Mouse (Mus musculus) ES-Bruce4 (cell line): ENCODE data around the gene Dgkd. TPM values are rescaled to one million over a fixed set of nuclear protein-coding genes. Genes with fewer than 3 reads are reported as not detected.

Source experiments
- H3K27ac ChIP-seq: 2 replicates; pipeline ENCODE4 v1.5.1; 2012; ENCODE audit warnings: low read length, inconsistent platforms; ENCODE audit not compliant: insufficient read depth
- H3K27me3 ChIP-seq: 2 replicates; pipeline ENCODE4 v1.6.1; 2012; ENCODE audit warnings: mild to moderate bottlenecking, low read length, inconsistent platforms; ENCODE audit not compliant: control insufficient read depth, poor library complexity, insufficient read depth, severe bottlenecking
- H3K36me3 ChIP-seq: 2 replicates; pipeline ENCODE4 v1.6.1; 2012; ENCODE audit warnings: inconsistent platforms, mild to moderate bottlenecking, low read length, moderate library complexity; ENCODE audit not compliant: control insufficient read depth, poor library complexity, insufficient read depth, severe bottlenecking
- H3K4me1 ChIP-seq: one replicate; pipeline ENCODE4 v1.8.1; 2011; ENCODE audit warnings: low read length; ENCODE audit not compliant: control insufficient read depth, insufficient read depth
- H3K4me3 ChIP-seq: 2 replicates; pipeline ENCODE4 v1.5.1; 2011; ENCODE audit warnings: low read depth, mild to moderate bottlenecking, low read length
- H3K9ac ChIP-seq: 2 replicates; pipeline ENCODE4 v1.6.1; 2012; ENCODE audit warnings: low read depth, mild to moderate bottlenecking, inconsistent platforms; ENCODE audit not compliant: poor library complexity, severe bottlenecking
- H3K9me3 ChIP-seq: replicated peaks from 2 replicates; pipeline ENCODE4 v1.6.1; 2012; ENCODE audit warnings: mild to moderate bottlenecking, low read length, inconsistent platforms; ENCODE audit not compliant: control insufficient read depth, poor library complexity, insufficient read depth, severe bottlenecking
- CTCF ChIP-seq: IDR thresholded peaks from one replicate; pipeline ENCODE4 v1.8.1; 2011; ENCODE audit warnings: low read depth, low read length
- EP300 ChIP-seq: IDR thresholded peaks from 2 replicates; pipeline ENCODE4 v1.6.1; 2011; ENCODE audit warnings: low read depth, low read length; ENCODE audit not compliant: insufficient read depth
- POLR2A ChIP-seq: IDR thresholded peaks from one replicate; pipeline ENCODE4 v1.8.1; 2011; ENCODE audit warnings: low read length; ENCODE audit not compliant: insufficient read depth
- polyA plus RNA-seq: library from polyadenylated mRNA; stranded (reverse); fragments of >200 nt; gene quantifications from 2 replicates; pipeline ENCODE4 v1.2.4, GENCODE M21; 2011; ENCODE audit warnings: low read depth; ENCODE audit not compliant: missing spikeins, insufficient read depth, insufficient read length

Dgkd gene
- polyA plus RNA-seq, 1 experiment, result 62.4 TPM

GRCm38 (mm10) chr1:87970381-87970780 lies 117.3 kb downstream of the Dgkd start:
- no peaks in the 10 kb centered on the region for H3K36me3 ChIP-seq
- no peak for TF ChIP-seq CTCF
- no peak for TF ChIP-seq POLR2A
- TF ChIP-seq EP300, result no peak

DNA sequence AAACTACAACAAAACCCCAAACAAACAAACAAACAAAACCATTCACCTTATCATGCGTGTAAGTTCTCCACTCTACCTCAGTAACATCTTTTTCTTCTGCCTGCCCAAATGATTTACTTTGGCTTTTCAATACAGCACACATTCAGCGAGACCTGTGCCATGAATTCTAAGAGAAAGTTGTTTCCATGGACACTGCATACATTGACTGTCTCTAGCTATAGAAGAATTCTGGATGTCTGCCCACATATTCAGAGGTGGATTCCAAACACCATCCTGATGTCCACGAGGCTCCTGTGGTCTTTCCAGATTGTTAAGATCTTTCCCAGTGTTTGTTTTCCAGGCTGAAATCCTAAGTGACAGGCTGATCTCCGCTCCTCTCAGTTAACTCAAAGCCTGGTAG lies 129.2 kb downstream of the Dgkd start:
- peaks cover 4% of the 10 kb centered on the region for H3K36me3 ChIP-seq
- no peak overlapping the region for H3K4me3 ChIP-seq
- no peaks in the 10 kb centered on the region for H3K4me1 ChIP-seq
- no peak for TF ChIP-seq POLR2A
- no peak for TF ChIP-seq CTCF
- TF ChIP-seq EP300, result no peak
- no peaks in the 10 kb centered on the region for H3K9me3 ChIP-seq
- no peaks in the 10 kb centered on the region for H3K27me3 ChIP-seq
- no peak overlapping the region for H3K9ac ChIP-seq
- H3K27ac ChIP-seq, result no peak overlapping the region

More at GRCm38 (mm10) chr1:87970381-87970780, 117.3 kb downstream of the Dgkd start:
- H3K4me3 ChIP-seq, result no peak overlapping the region
- no peak overlapping the region for H3K9ac ChIP-seq
- no peaks in the 10 kb centered on the region for H3K27me3 ChIP-seq
- no peak overlapping the region for H3K27ac ChIP-seq
- H3K4me1 ChIP-seq, result no peaks in the 10 kb centered on the region
- H3K9me3 ChIP-seq, result no peaks in the 10 kb centered on the region

DNA sequence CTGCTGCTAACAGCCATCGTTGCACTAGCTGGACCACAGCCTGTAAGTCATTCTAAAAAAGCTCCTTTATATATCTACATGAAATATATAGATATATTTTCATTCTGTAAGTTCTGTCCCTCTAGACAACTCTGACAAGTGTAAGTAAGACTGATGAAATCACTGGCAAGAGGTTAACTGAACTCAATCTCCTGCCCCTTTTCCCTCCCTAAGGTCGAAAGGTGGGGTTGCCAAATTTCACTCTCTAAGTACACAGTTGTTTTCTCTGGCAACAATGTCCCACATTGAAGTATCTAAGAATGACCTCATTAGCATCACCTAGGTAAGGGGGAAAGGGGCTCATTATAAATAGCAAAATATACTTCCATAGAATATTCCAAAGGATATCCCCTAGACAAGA lies 139.6 kb downstream of the Dgkd start:
- no peak for TF ChIP-seq POLR2A
- no peak for TF ChIP-seq EP300
- no peak for TF ChIP-seq CTCF
- Histone ChIP-seq H3K9me3 (no peaks in the 10 kb centered on the region), H3K4me3 (no peak overlapping the region), H3K9ac (no peak overlapping the region), H3K27ac (no peak overlapping the region), H3K36me3 (peaks cover 16% of the 10 kb centered on the region), H3K4me1 (no peaks in the 10 kb centered on the region), H3K27me3 (no peaks in the 10 kb centered on the region)

Other genes with a start within 250 kb of the Dgkd start
- 15.7 and 16.8 TPM in 2 replicates for gene Inpp5d, start 233.0 kb upstream of the Dgkd start, polyA plus RNA-seq
- 42.3 and 44.5 TPM in 2 replicates for gene Atg16l1, start 97.4 kb upstream of the Dgkd start, polyA plus RNA-seq
- 2.8 and 3.0 TPM in 2 replicates for gene Sag, start 49.6 kb upstream of the Dgkd start, polyA plus RNA-seq
- gene Usp40, start 155.3 kb downstream of the Dgkd start, polyA plus RNA-seq, result 18.2 and 19.6 TPM in 2 replicates
- gene Ugt1a10, start 202.1 kb downstream of the Dgkd start, polyA plus RNA-seq, result not detected in 2 replicates
- not detected in 2 replicates for gene Ugt1a9, start 217.5 kb downstream of the Dgkd start, polyA plus RNA-seq
- not detected in 2 replicates for gene Ugt1a8, start 234.5 kb downstream of the Dgkd start, polyA plus RNA-seq
- gene Ugt1a7c, start 241.8 kb downstream of the Dgkd start, polyA plus RNA-seq, result 0.41 TPM in 1 of 2 replicates, not detected in the other
- gene Ugt1a6b, start 250.0 kb downstream of the Dgkd start, polyA plus RNA-seq, result not detected in 2 replicates